Mouse (Mus musculus) bone marrow, adult 2 months (tissue): ENCODE results near the gene Loxl4.

ENCODE experiments used
- CTCF ChIP-seq: fragments of 200-500 bp; IDR thresholded peaks from 2 replicates; pipeline ENCODE4 v1.5.1; 2011; ENCODE audit warnings: low read length, control low read depth; ENCODE audit not compliant: control insufficient read depth, insufficient read depth
- POLR2A ChIP-seq: fragments of 200-500 bp; IDR thresholded peaks from 2 replicates; pipeline ENCODE4 v1.6.1; 2011; ENCODE audit warnings: low read depth, mild to moderate bottlenecking, control low read depth, low read length, borderline replicate concordance; ENCODE audit not compliant: control insufficient read depth

GRCm38 (mm10) chr19:42636631-42637030 is 24.0 kb upstream of the Loxl4 start:
- no peak for TF ChIP-seq CTCF
- no peak for TF ChIP-seq POLR2A
